Mouse (Mus musculus): Measurements from ENCODE around the gene Gpc3.

Gene Gpc3

GRCm38 (mm10) chrX:52613328-52614030 is at the start of gene Gpc3:
Gene Gpc3, minus strand, starts transcription at chrX:52613950.
- no peak for DNase-seq

DNA sequence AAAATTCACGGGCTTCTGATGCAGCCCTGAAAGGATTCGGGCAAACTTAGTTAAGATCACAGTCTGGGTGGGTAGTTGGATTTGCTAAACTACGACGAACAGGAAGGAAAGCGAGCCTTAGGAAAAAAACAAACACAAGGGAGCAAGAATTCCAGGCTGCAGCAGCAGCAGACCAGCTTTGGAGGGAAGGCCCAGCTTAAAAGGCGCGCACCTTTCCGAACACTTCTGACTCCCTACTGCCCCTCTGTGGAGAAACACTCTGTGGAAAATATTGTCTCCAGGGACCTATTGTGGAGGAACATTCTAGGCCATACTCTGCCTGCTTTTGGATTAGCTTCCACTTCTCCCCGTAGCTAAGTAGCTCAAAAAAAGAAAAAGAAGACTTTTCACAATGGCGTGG is 38.2 kb upstream of the Gpc3 start:
- DNase-seq = peak; percentile 85

DNA sequence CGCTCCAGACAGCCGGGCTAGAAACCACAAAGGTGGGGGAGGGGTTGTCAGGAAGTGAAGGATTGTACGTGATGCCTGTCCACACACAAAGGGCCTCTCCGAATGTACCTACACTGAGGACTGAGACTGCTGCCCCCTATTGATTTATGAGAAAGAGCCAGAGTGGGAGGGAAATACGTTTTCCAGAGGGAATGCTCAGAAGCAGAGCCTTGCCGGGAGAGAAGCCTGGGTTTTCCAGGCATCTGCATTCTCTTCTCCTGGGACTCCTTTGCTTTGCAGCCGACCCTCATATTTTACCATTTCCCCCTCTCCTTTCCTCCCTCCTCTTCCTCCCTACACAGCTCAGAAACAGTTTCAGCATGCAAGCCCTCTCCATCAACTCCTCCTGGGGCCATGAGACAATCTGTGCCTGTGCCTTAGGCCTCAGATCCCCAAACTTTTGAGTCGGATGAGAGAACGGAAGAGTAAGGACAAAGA is 37.8 kb upstream of the Gpc3 start:
- peak; percentile 81 for DNase-seq

GRCm38 (mm10) chrX:52648910-52649785 is 35.4 kb upstream of the Gpc3 start:
- peak; percentile 46 for DNase-seq

DNA sequence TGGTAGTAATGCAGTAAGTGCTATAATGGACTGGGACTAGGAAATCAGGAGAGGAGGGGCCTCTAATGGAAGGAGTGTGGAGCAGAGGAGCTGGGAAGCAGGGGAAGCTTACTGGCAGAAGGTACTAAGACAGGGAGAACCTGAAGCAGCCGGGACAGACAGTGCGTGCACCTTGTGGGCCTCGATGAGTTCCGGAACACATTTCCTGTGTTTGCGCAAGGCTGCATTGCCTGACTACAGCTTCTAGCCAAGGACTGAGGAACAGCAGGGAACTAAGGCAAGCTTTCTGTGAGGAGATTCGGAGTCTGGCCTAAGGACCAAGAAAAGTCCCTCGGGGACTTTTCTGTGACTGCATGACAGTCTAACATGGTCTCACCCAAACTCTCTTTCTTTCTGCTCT is 30.6 kb upstream of the Gpc3 start:
- DNase-seq = no peak

DNA sequence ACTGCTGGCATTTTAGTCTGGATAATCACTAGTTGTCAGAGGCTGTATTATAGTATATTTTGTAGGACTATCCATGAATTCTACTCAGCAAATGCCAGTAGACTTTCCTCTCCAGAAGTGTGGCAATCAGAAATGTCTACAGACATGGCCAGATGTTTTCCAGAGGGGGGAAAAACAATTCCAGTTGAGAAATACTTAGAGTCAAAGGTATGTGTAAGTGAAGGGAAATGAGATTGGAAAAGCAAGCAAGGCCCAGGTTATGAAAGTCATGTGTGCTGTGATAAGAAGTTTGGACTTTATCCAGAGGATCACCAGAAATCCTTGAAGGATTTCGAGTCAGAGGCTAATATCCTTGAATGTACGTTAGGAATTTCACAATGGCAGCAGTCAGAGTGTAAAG is 29.6 kb upstream of the Gpc3 start:
- no peak for DNase-seq

GRCm38 (mm10) chrX:52642126-52642525 is 28.4 kb upstream of the Gpc3 start:
- no peak for DNase-seq

DNA sequence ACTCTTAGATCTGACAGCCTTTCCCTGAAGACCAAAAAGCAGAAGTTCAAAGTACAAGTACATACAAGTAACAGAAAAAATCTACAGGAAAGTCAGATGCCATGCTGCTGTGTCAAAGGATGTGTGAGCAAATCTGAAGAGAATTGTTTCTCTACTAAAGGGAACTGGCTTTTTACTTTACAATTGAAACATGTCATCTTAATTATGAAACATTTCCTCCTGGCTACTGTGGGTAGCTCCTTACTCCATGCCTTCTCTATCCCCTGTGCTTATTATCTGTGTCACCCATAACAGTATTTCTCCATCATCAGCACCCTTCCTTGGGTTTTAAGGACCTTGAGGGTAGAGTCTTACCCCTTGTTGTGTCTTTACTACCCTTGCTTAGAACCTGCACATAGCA is 23.7 kb upstream of the Gpc3 start:
- no peak for DNase-seq

DNA sequence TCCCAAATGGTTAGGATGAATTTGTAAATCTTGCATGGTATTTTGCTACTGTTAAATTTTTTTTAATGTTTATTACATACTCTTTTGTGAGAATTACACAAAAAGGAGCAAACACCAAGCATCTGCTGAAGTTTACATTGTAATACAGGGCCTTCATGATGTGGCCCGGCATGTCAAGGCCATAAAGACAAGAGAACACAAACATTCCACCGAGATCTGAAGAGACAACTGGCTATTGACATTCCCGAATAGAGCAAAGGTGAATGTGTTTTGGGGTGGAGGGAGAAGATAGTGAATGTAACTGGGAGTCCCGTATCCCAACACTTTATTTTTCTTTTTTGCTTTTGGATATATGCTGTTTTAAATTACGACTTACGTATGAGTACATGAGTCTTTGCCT is 20.2 kb upstream of the Gpc3 start:
- no peak for DNase-seq

GRCm38 (mm10) chrX:52632688-52633324 is 19.1 kb upstream of the Gpc3 start:
- no peak for DNase-seq

DNA sequence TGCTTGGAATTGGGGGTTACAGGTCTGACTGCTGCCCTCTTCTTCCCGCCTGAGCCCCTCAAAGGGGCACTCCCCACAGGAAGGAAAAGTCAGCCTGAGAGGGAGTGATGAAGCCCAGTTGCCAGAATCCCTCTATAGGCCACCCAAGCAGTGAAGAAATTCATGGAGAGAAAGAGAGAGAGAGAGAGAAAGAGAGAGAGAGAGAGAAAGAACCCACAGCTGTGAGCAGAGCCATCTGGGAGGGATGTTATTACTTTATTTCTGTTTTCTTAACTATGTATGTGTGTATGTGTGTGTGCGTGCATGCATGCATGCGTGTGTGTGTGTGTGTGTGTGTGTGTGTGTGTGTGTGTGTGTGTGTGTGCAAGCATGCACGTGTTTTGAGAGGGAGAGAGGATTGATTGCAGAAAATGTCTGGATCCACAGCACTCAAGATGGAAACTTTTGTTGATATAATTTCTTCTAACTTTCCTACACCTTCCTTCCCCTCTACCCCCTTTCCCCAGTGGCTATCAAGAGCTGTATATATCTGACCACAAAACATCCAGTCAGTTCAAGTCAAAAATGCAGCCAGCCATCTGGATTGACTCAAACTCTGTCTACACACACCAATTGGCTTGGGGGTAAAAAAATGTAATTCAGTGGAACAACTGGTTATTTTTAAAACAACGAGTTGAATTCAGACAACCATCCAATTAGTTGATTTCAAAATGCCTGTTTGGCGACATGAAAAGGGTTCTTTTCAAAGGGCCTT is 13.4 kb upstream of the Gpc3 start:
- DNase-seq = no peak

DNA sequence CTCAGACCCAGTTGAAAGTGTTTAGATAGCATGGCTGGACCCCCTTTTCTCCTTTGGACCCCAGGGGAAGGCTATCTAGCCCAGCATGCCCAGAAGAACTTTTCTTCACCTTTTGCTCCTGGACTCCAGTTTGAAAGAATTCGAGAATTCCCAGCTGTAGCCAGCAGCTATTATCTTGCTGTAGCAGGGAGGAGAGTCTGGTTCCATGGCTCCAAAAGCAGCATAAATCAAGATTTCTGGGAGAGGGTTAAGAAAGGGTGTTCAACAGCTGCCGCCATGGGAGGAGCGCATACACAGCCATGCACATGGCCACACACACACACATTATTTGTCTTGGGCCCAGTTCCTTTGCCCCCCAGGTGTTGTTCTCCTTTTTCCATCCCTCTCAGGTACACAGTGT is 4.1 kb upstream of the Gpc3 start:
- DNase-seq = no peak

- DNase-seq = peak; percentile 50
Observed at GRCm38 (mm10) chrX:52616152-52616551, 2.4 kb upstream of the Gpc3 start.

GRCm38 (mm10) chrX:52614031-52614381 is 256 bp upstream of the Gpc3 start:
- DNase-seq = peak; percentile 85

- peak; percentile 46 for DNase-seq
Observed at GRCm38 (mm10) chrX:52612806-52613205, 944 bp downstream of the Gpc3 start.

GRCm38 (mm10) chrX:52611987-52612670 is 1.6 kb downstream of the Gpc3 start:
- peak; percentile 64 for DNase-seq

- DNase-seq = no peak
Observed at GRCm38 (mm10) chrX:52611541-52611940, 2.2 kb downstream of the Gpc3 start.

GRCm38 (mm10) chrX:52603143-52603542 is 10.6 kb downstream of the Gpc3 start:
- no peak for DNase-seq

DNA sequence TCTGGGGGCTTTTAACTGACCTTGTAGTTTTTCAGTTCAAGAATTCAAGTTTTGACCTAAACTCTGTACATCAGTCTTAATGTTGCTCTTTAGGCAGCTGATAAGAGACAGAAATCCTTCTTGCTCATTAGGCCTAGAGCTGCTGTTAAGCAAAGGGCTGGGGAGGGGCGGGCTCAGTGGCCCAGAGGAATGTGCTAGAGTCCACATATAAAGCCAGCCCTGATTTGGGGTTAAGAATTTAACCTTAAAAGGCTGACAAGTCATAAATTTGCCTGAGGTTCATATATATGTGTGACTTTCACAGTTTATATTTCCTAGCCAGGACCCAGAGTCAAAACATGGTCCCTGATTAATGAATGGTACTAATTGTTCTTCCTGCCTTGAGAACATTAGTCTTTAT is 14.5 kb downstream of the Gpc3 start:
- peak; percentile 37 for DNase-seq

DNA sequence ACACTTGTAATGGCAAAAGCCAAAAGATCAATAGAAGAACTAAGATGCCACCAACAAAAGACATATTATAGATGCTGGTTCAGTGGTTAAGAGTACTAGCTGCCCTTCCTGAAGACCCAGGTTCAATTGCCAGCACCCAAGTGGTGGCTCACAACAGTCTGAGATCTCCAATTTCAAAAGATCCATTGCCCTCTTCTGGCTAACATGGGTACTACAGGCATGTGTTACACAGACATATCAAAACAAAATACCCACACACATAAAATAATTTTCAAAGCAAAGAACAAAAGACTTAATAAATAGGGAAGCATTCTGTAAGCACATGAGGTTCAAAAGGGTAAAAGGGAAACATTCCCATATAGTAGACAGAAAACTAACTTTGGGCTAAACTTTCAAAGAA is 26.1 kb downstream of the Gpc3 start:
- DNase-seq = no peak

- DNase-seq = no peak
Observed at GRCm38 (mm10) chrX:52559995-52560394, 53.8 kb downstream of the Gpc3 start.

DNA sequence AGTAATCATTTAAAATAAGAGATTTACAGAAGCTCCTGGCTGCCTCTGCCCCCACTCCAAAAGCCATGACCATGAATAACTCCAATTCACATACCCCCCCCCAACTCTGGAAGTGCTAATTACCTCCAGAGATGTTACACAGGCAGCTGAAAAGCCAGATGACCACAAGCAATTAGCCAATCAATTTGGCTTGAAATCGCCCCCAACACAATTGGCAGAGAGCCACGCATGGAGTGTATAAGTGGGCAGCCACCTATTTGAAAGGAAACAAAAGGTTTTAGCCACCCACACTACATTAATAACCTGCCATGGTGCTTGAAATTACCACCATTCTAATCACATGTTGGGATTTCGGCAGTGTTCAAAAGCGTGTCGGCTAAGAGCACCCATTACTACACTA is 55.2 kb downstream of the Gpc3 start:
- DNase-seq = no peak

All from embryo, embryonic 11 days (tissue).